In genomic region chr5:82715705-82716104, GRCm38 (mm10) we compare ENCODE assay signal across 24 mouse cellular contexts.
DNase-seq lines count a peak whose midpoint lies in the region; ATAC-seq and TF ChIP-seq lines count a peak whose summit lies in the region.
"Had no signal": no experiment of that assay in that cellular context is flagged by ENCODE, and none has a peak within 500 bp of the region (broad histone marks: within the 10 kb centered on the region; RNA-seq: fewer than 3 reads in every experiment).

No protein-coding gene starts in this region.

- ATAC-seq in hindbrain, postnatal 0 days, result no peak
- ATAC-seq in hindbrain, embryonic 14.5 days (ENCODE audit: low FRiP score), result no peak
- ATAC-seq: forebrain, embryonic 13.5 days; forebrain, embryonic 16.5 days; Patski had no signal

- TF ChIP-seq CTCF in hindbrain, postnatal 0 days (IDR thresholded peaks at IDR 0.05; ENCODE audit: low read depth), result no peak

- H3K4me3 ChIP-seq in hindbrain, postnatal 0 days (ENCODE audit: low read length), result no peak overlapping the region
- H3K4me3 ChIP-seq in hindbrain, embryonic 14.5 days (replicated peaks; ENCODE audit: low read length), result no peak overlapping the region
- H3K4me3 ChIP-seq: embryonic facial prominence, embryonic 13.5 days; forebrain, embryonic 10.5 days; forebrain, embryonic 13.5 days; heart, adult 2 months; heart, embryonic 10.5 days; heart, embryonic 13.5 days had no signal

- H3K9ac ChIP-seq in hindbrain, postnatal 0 days (replicated peaks; ENCODE audit: low read length), result no peak overlapping the region
- H3K9ac ChIP-seq in hindbrain, embryonic 14.5 days, result no peak overlapping the region
- H3K9ac ChIP-seq: embryonic facial prominence, embryonic 13.5 days; forebrain, embryonic 13.5 days; heart, embryonic 13.5 days had no signal

- H3K27me3 ChIP-seq in hindbrain, postnatal 0 days (ENCODE audit: insufficient read depth, low read length), result no peaks in the 10 kb centered on the region
- no peaks in the 10 kb centered on the region; the same call in 1 of the 2 replicates for H3K27me3 ChIP-seq in hindbrain, embryonic 14.5 days (ENCODE audit: control insufficient read depth, insufficient read depth, low read length)
- H3K27me3 ChIP-seq: embryonic facial prominence, embryonic 13.5 days; forebrain, embryonic 13.5 days; heart, embryonic 13.5 days; Patski had no signal

- H3K27ac ChIP-seq in hindbrain, postnatal 0 days, result no peak overlapping the region
- no peak overlapping the region for H3K27ac ChIP-seq in hindbrain, embryonic 14.5 days
- H3K27ac ChIP-seq: embryonic facial prominence, embryonic 13.5 days; forebrain, embryonic 10.5 days; forebrain, embryonic 13.5 days; heart, adult 2 months; heart, embryonic 10.5 days; heart, embryonic 13.5 days had no signal

- H3K9me3 ChIP-seq in hindbrain, postnatal 0 days (ENCODE audit: low read length), result no peaks in the 10 kb centered on the region
- H3K9me3 ChIP-seq in hindbrain, embryonic 14.5 days (ENCODE audit: control insufficient read depth, low read length), result no peaks in the 10 kb centered on the region
- H3K9me3 ChIP-seq: embryonic facial prominence, embryonic 13.5 days; forebrain, embryonic 10.5 days; forebrain, embryonic 13.5 days; heart, embryonic 10.5 days; heart, embryonic 13.5 days had no signal

- 39% methylated on average over 1 of the region's 1 CpGs for WGBS in hindbrain, postnatal 0 days
- WGBS in hindbrain, embryonic 14.5 days, result 54% methylated on average over 1 of the region's 1 CpGs

- H3K4me1 ChIP-seq in hindbrain, postnatal 0 days (ENCODE audit: insufficient read depth, low read length), result no peaks in the 10 kb centered on the region
- no peaks in the 10 kb centered on the region for H3K4me1 ChIP-seq in hindbrain, embryonic 14.5 days (replicated peaks; ENCODE audit: control insufficient read depth, insufficient read depth, low read length)
- H3K4me1 ChIP-seq: embryonic facial prominence, embryonic 13.5 days; forebrain, embryonic 13.5 days; heart, embryonic 10.5 days; heart, embryonic 13.5 days had no signal

- H3K4me2 ChIP-seq in hindbrain, postnatal 0 days (ENCODE audit: low read depth, low read length), result no peak overlapping the region
- H3K4me2 ChIP-seq in hindbrain, embryonic 14.5 days (replicated peaks), result no peak overlapping the region
- H3K4me2 ChIP-seq: embryonic facial prominence, embryonic 13.5 days; forebrain, embryonic 13.5 days; heart, embryonic 13.5 days had no signal

- H3K36me3 ChIP-seq in hindbrain, postnatal 0 days (ENCODE audit: insufficient read depth, low read length), result no peaks in the 10 kb centered on the region
- no peaks in the 10 kb centered on the region for H3K36me3 ChIP-seq in hindbrain, embryonic 14.5 days (replicated peaks; ENCODE audit: control insufficient read depth, insufficient read depth)
- H3K36me3 ChIP-seq: embryonic facial prominence, embryonic 13.5 days; forebrain, embryonic 10.5 days; heart, embryonic 10.5 days; heart, embryonic 13.5 days had no signal

- DNase-seq in cerebellum, postnatal 10 days, result peak; percentile 7 to 13
- no peak for DNase-seq in cerebellum, postnatal 36 days
- DNase-seq in hindbrain, postnatal 0 days (ENCODE audit: low spot score), result peak; percentile 31
- no peak for DNase-seq in hindbrain, embryonic 14.5 days (ENCODE audit: low spot score)
- peak; percentile 48 for DNase-seq in Muller cell, postnatal 12 days (ENCODE audit: inconsistent ontology term)
- DNase-seq in retina, postnatal 1 day, result peak; percentile 9
- DNase-seq in urinary bladder, adult 2 months (ENCODE audit: low spot score), result no peak
- DNase-seq: adrenal gland, postnatal 10 days; adrenal gland, postnatal 36 days; cerebellum, adult 11 months; cerebellum, adult 2 months; cerebellum, adult 9-11 months; gastrocnemius, postnatal 10 days; gastrocnemius, postnatal 36 days; heart, adult 2 months; heart, postnatal 14 days; heart, postnatal 4 days had no signal

Comparison
In these comparisons a context has a peak if more than half of its experiments do, and no peak if none do; other contexts are left out.
1. DNase-seq: peak in cerebellum, postnatal 10 days (2 of 2), hindbrain, postnatal 0 days (single experiment), Muller cell, postnatal 12 days (single experiment) and retina, postnatal 1 day (single experiment); none in cerebellum, postnatal 36 days (0 of 2), hindbrain, embryonic 14.5 days (single experiment) and urinary bladder, adult 2 months (single experiment).